Mouse (Mus musculus) liver, adult 2 months (tissue): ENCODE results near the gene Dbx1. TPM values are rescaled to one million over a fixed set of nuclear protein-coding genes. Genes with fewer than 3 reads are reported as not detected.

ENCODE experiments used
- DNase-seq: peaks from one replicate; pipeline ENCODE4 v3.0.0-alpha.2; 2011; ENCODE audit warnings: low read depth, low spot score; ENCODE audit errors: extremely low read depth
- H3K27ac ChIP-seq: fragments of 200-500 bp; replicated peaks from 2 replicates; pipeline ENCODE4 v1.5.1; 2012; ENCODE audit warnings: low read depth, mild to moderate bottlenecking, control low read depth, inconsistent platforms, low read length; ENCODE audit not compliant: insufficient read depth
- H3K27me3 ChIP-seq: fragments of 200-500 bp; 2 replicates; pipeline ENCODE4 v1.6.1; 2012; ENCODE audit warnings: mild to moderate bottlenecking, moderate library complexity, low read length, inconsistent platforms; ENCODE audit not compliant: control insufficient read depth, insufficient read depth
- H3K36me3 ChIP-seq: fragments of 200-500 bp; 2 replicates; pipeline ENCODE4 v1.6.1; 2012; ENCODE audit warnings: low read length, inconsistent platforms; ENCODE audit not compliant: control insufficient read depth, insufficient read depth
- H3K4me1 ChIP-seq: fragments of 200-500 bp; 2 replicates; pipeline ENCODE4 v1.6.1; 2011; ENCODE audit warnings: low read length; ENCODE audit not compliant: control insufficient read depth, insufficient read depth
- H3K4me3 ChIP-seq: fragments of 200-500 bp; 2 replicates; pipeline ENCODE4 v1.5.1; 2011; ENCODE audit warnings: low read depth, mild to moderate bottlenecking, control low read depth, low read length, moderate library complexity; ENCODE audit not compliant: insufficient read depth
- H3K79me2 ChIP-seq: fragments of 200-500 bp; 2 replicates; pipeline ENCODE4 v1.6.1; 2012; ENCODE audit warnings: inconsistent platforms, mild to moderate bottlenecking, low read length, moderate library complexity; ENCODE audit not compliant: control insufficient read depth, insufficient read depth
- H3K9ac ChIP-seq: fragments of 200-500 bp; 2 replicates; pipeline ENCODE4 v1.6.1; 2012; ENCODE audit warnings: low read depth, mild to moderate bottlenecking, control low read depth, inconsistent platforms, low read length
- CTCF ChIP-seq: fragments of 200-500 bp; IDR thresholded peaks from 2 replicates; pipeline ENCODE4 v1.5.1; 2011; ENCODE audit warnings: low read depth, low read length, control low read depth
- POLR2A ChIP-seq: fragments of 200-500 bp; IDR thresholded peaks from 2 replicates; pipeline ENCODE4 v1.6.1; 2011; ENCODE audit warnings: low read length, control low read depth; ENCODE audit not compliant: insufficient read depth; ENCODE audit errors: extremely low read depth
- WGBS: fragments of 180-500 bp; shearing (Covaris S2); methylation state at CpG from one replicate; pipeline ENCODE4 v1.1.7; 2018; 5-methylcytosine and 5-hydroxymethylcytosine counted together
- polyA plus RNA-seq: library from polyadenylated mRNA; depleted of rRNA; stranded (reverse); fragments of >200 nt; gene quantifications from 2 replicates; pipeline ENCODE4 v1.2.3, GENCODE M21; 2012
- total RNA-seq: library from RNA; depleted of rRNA; stranded (reverse); fragments of >200 nt; gene quantifications from 2 replicates; pipeline ENCODE4 v1.2.3, GENCODE M21; 2014

Gene Dbx1
- total and polyA plus RNA-seq, 2 experiments = not detected

DNA sequence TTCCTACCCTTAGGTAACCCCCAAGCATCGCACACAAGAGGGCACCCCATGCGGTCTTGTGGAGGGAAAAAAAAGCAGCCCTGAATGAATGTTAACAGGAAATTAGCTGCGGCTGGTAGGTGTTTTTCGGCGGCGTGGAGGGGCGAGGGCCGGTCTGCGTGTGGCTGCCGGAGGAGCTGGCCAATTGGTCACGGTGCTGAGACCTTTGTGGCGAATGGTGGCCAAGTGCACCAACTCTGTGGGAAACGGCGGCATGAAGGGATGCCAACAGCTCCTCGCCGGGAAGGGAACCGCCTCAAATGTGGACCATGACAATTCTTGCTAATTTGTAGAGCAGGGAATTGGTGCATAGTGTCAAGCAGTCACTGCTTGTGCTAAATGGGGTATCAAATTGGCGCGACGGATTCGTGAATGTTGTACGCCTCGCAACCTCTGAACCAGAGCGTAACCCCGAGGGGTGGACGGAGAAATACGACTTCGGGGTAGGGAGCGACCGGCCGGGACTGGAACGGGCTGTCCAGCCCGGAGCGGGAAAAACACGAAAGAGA lies 1.5 kb downstream of the Dbx1 start:
- H3K9ac ChIP-seq = no peak overlapping the region
- no peak overlapping the region for H3K27ac ChIP-seq
- no peaks in the 10 kb centered on the region for H3K36me3 ChIP-seq
- 4% methylated on average over 35 of the region's 35 CpGs for WGBS
- H3K4me3 ChIP-seq = no peak overlapping the region
- no peak for DNase-seq
- H3K79me2 ChIP-seq = no peaks in the 10 kb centered on the region
- TF ChIP-seq CTCF (no peak), POLR2A (no peak)
- H3K4me1 ChIP-seq = no peaks in the 10 kb centered on the region; the same call in 1 of the 2 replicates
- H3K27me3 ChIP-seq = peaks cover 41% of the 10 kb centered on the region

DNA sequence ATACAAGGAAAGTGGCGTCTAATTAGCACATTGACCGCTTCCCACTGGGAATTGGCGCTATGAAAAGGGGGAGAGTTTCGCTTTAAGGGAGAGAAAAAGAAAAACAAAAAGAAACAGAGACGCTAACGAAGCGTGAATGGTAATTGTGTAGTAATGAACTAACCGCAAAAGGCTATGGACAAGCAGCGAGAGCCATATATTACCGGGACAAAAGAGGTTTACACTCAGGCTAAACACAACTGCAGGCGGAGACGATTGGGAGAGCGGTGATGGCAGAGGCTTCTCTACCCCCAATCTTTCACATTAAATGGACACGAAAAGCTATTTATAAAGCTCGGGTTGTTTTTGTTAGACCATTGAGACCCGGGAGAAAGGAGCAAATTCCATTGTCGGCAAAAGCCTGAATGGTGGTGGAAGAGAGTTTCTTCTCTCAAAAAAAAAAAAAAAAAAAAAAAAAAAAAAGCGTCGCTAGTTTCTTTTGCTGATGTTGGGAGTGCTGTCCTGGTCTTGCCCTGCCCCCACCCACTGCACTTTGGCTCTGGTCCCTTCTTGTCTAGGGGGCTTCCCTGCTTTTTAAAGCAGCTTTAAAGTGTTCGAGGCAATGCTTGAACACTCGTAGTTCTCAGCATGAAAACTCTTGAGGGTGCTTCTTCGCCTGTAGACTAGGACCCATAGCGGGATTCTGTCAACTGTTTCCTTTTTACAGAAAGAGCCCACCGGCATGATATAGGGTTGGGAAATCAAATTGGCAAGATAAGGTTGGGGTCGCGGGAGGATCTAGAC lies 2.2 kb downstream of the Dbx1 start:
- no peak overlapping the region; the same call in 1 of the 2 replicates for H3K4me3 ChIP-seq

DNA sequence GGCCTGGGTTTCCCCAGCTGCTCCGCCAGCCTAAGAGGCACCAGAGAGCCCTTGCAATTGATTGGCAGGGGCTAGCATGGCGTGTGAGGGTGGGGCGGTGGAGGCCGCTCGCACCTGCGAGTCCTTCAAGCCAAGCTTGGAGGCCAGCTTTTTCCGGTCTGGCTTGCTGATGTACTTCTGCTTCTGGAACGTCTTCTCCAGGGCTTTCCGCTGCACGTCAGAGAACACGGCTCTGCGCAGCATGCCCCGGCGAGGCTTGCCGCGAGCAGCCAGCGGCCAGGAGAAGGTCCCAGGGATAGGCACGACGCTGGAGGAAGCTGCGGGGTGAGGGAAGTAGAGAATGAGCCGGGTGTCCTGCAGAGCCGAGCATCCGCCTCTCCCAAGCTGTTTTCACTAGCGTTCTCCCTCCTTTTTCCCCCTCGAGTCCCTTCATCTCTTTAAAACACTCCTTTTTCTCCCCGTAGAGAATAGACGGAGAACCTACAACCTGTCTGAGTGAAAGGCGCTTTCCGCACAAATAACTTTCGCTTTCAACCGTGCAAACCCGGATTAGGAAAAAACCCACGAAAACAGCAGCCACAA lies 3.2 kb downstream of the Dbx1 start:
- Histone ChIP-seq H3K27me3 (peaks cover 33% of the 10 kb centered on the region), H3K36me3 (no peaks in the 10 kb centered on the region), H3K79me2 (no peaks in the 10 kb centered on the region), H3K4me1 (no peaks in the 10 kb centered on the region; the same call in 1 of the 2 replicates), H3K27ac (no peak overlapping the region), H3K9ac (no peak overlapping the region), H3K4me3 (peak overlapping the region; percentile 61)
- 1% methylated on average over 33 of the region's 33 CpGs for WGBS
- no peak for DNase-seq
- TF ChIP-seq POLR2A (no peak), CTCF (no peak)

More for the DNA sequence above, 2.2 kb downstream of the Dbx1 start:
- no peak for DNase-seq
- Histone ChIP-seq H3K27ac (no peak overlapping the region), H3K9ac (no peak overlapping the region), H3K27me3 (peaks cover 37% of the 10 kb centered on the region), H3K4me1 (no peaks in the 10 kb centered on the region; the same call in 1 of the 2 replicates), H3K79me2 (no peaks in the 10 kb centered on the region), H3K36me3 (no peaks in the 10 kb centered on the region)
- TF ChIP-seq CTCF (no peak), POLR2A (no peak)
- WGBS = 3% methylated on average over 26 of the region's 26 CpGs

DNA sequence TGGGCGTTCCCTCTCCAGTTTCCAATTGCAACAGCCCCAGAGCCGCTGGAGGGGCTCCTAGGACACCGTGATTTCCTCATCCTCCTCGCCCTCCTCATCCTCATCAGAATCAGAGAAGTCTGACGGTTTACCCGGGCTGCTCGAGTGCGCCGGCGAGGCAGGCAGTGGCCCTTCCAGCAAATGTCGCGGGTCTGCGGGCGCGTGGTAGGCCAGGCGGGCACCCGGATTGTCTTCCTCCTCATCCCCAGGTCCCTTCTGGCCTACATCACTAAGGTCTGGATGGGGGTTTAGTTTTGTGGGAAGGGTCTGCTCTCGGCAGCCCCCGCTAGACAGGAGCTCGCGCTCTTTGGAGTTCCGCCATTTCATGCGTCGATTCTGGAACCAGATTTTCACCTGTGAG lies 4.3 kb downstream of the Dbx1 start:
- no peaks in the 10 kb centered on the region for H3K36me3 ChIP-seq
- no peaks in the 10 kb centered on the region for H3K79me2 ChIP-seq
- H3K4me3 ChIP-seq = no peak overlapping the region
- no peak overlapping the region for H3K9ac ChIP-seq
- no peak overlapping the region for H3K27ac ChIP-seq
- TF ChIP-seq POLR2A (no peak), CTCF (no peak)
- H3K27me3 ChIP-seq = peaks cover 33% of the 10 kb centered on the region
- DNase-seq = no peak
- H3K4me1 ChIP-seq = no peaks in the 10 kb centered on the region; the same call in 1 of the 2 replicates
- WGBS = 8% methylated on average over 24 of the region's 24 CpGs

DNA sequence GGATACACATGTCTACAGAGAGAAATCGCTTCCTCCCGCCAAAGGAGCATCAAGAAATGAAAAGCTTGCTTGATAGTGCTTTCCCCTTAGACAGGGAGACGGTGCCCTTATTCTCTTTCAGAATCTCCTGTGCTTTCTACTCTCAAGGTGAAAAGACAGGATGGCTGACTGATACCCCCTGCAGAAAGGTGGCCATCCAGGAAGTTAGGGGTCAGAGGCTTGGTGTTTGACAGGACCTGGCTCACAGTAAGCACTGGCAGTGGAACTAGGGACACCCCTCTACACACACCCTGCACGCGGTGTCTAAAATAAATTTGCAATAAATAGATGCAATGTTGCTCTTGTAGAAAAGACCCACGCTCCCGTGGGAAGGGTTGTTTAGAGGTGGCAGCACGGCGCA lies 4.8 kb downstream of the Dbx1 start:
- TF ChIP-seq POLR2A (no peak), CTCF (no peak)
- H3K9ac ChIP-seq = no peak overlapping the region
- no peak overlapping the region for H3K4me3 ChIP-seq
- H3K79me2 ChIP-seq = no peaks in the 10 kb centered on the region
- H3K27ac ChIP-seq = no peak overlapping the region
- no peaks in the 10 kb centered on the region; the same call in 1 of the 2 replicates for H3K4me1 ChIP-seq
- 18% methylated on average over 9 of the region's 9 CpGs for WGBS
- peaks cover 33% of the 10 kb centered on the region for H3K27me3 ChIP-seq
- no peaks in the 10 kb centered on the region for H3K36me3 ChIP-seq
- no peak for DNase-seq

DNA sequence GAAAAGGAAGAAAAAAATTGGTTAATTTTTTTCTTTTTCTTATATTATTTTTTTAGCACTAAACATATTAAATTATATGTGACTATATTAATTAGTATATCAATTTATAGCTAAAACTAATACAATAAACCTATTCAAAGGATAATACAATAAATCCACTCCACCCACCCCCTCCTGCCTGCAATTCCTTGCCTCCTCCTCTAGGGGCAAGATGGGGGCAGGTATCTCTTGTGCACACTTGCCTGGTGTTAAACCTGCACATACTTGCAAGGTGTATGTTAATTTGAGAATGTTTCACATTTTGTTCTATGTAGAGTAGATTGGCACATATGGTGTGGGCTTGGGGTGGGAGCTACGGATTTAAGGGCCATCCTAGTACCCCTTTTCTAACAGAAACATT lies 16.5 kb downstream of the Dbx1 start:
- Histone ChIP-seq H3K79me2 (no peaks in the 10 kb centered on the region), H3K27me3 (no peaks in the 10 kb centered on the region; the same call in 1 of the 2 replicates), H3K9ac (no peak overlapping the region), H3K36me3 (no peaks in the 10 kb centered on the region), H3K4me3 (no peak overlapping the region), H3K27ac (no peak overlapping the region), H3K4me1 (no peaks in the 10 kb centered on the region)
- TF ChIP-seq CTCF (no peak), POLR2A (no peak)
- no peak for DNase-seq
- WGBS = 63% methylated on average over 1 of the region's 1 CpGs
